Mouse (Mus musculus): Measurements from ENCODE around the gene 3830403N18Rik. TPM values are rescaled to one million over a fixed set of nuclear protein-coding genes. Genes with fewer than 3 reads are reported as not detected.
"Not testable (repeated sequence)": the region's sequence is repeated elsewhere in the genome, so short reads cannot be mapped to it uniquely, and the experiment has no call there.

The 3830403N18Rik gene
- not detected in 2 replicates for polyA plus RNA-seq (2012; rRNA removed)

- not testable (repeated sequence) for H3K36me3 ChIP-seq (ENCODE audit: control insufficient read depth, insufficient read depth, low read length); H3K4me3 ChIP-seq (ENCODE audit: extremely low read depth, insufficient read depth, insufficient read length); H3K27ac ChIP-seq (ENCODE audit: insufficient read depth, low read length); H3K27me3 ChIP-seq (ENCODE audit: control insufficient read depth, insufficient read depth, low read length); H3K4me1 ChIP-seq (ENCODE audit: control insufficient read depth, insufficient read depth, insufficient read length); DNase-seq (ENCODE audit: low read depth in 1 of 2, low spot score in 2 of 2)
- WGBS: 82% methylated on average over 15 of the region's 15 CpGs
These were observed at the start of gene 3830403N18Rik for GRCm38 (mm10) chrX:56136336-56136909. Gene 3830403N18Rik (plus strand): TSS chrX:56136572.

GRCm38 (mm10) chrX:56151396-56151795, 15.0 kb downstream of the 3830403N18Rik start:
- DNase-seq (ENCODE audit: low read depth in 1 of 2, low spot score in 2 of 2): no peak
- no peak for TF ChIP-seq POLR2A (IDR thresholded peaks at IDR 0.05; ENCODE audit: low read depth, low read length)
- no peak for TF ChIP-seq CTCF (IDR thresholded peaks at IDR 0.05; ENCODE audit: extremely low read depth, insufficient read depth, insufficient read length, insufficient replicate concordance)
- Histone ChIP-seq H3K36me3 (ENCODE audit: control insufficient read depth, insufficient read depth, low read length) (no peaks in the 10 kb centered on the region), H3K4me3 (ENCODE audit: extremely low read depth, insufficient read depth, insufficient read length) (no peak overlapping the region), H3K4me1 (ENCODE audit: control insufficient read depth, insufficient read depth, insufficient read length) (no peaks in the 10 kb centered on the region), H3K27ac (ENCODE audit: insufficient read depth, low read length) (no peak overlapping the region), H3K27me3 (ENCODE audit: control insufficient read depth, insufficient read depth, low read length) (no peaks in the 10 kb centered on the region)
- WGBS: 87% methylated on average over 2 of the region's 2 CpGs

GRCm38 (mm10) chrX:56186449-56186848, 50.1 kb downstream of the 3830403N18Rik start:
- not testable (repeated sequence) for DNase-seq (ENCODE audit: low read depth in 1 of 2, low spot score in 2 of 2); H3K36me3 ChIP-seq (ENCODE audit: control insufficient read depth, insufficient read depth, low read length); H3K27ac ChIP-seq (ENCODE audit: insufficient read depth, low read length); H3K4me3 ChIP-seq (ENCODE audit: extremely low read depth, insufficient read depth, insufficient read length); H3K27me3 ChIP-seq (ENCODE audit: control insufficient read depth, insufficient read depth, low read length); H3K4me1 ChIP-seq (ENCODE audit: control insufficient read depth, insufficient read depth, insufficient read length)
- no CpG with 5 or more reads among the region's 1 CpGs for WGBS

Other genes starting within 250 kb of the 3830403N18Rik start
- gene Gm773, start 76.3 kb downstream of the 3830403N18Rik start, polyA plus RNA-seq (2012; rRNA removed): not detected in 2 replicates
- gene Zfp449, start 209.8 kb downstream of the 3830403N18Rik start, polyA plus RNA-seq (2012; rRNA removed): 0.11 and 0.12 TPM in 2 replicates
- gene Smim10l2a, start 238.0 kb downstream of the 3830403N18Rik start, polyA plus RNA-seq (2012; rRNA removed): 0.43 and 0.62 TPM in 2 replicates